Mouse (Mus musculus): ENCODE results near the gene Mthfd2l. TPM values are rescaled to one million over a fixed set of nuclear protein-coding genes. Genes with fewer than 3 reads are reported as not detected.

The Mthfd2l gene
- 1.6 TPM for polyA plus RNA-seq (2017; shearing (Covaris generic))

GRCm38 (mm10) chr5:90930971-90931851 lies at the start of gene Mthfd2l:
TSS of gene Mthfd2l (plus strand) at chr5:90931117.

GRCm38 (mm10) chr5:90890519-90891463 lies 40.1 kb upstream of the Mthfd2l start, which contains the start of gene Cxcl1:
TSS of gene Cxcl1 (plus strand) at chr5:90891241.

GRCm38 (mm10) chr5:90903339-90904020 lies 27.4 kb upstream of the Mthfd2l start, which contains the start of gene Cxcl2:
TSS of gene Cxcl2 (plus strand) at chr5:90903871.

GRCm38 (mm10) chr5:91027164-91027563 lies 96.2 kb downstream of the Mthfd2l start, which contains the start of gene Epgn:
TSS of gene Epgn (plus strand) at chr5:91027464.

Other genes starting within 250 kb of the Mthfd2l start
- not detected for gene Cxcl5, start 171.8 kb upstream of the Mthfd2l start, polyA plus RNA-seq (2017; shearing (Covaris generic))
- not detected for gene Ppbp, start 162.6 kb upstream of the Mthfd2l start, polyA plus RNA-seq (2017; shearing (Covaris generic))
- not detected for gene Pf4, start 158.7 kb upstream of the Mthfd2l start, polyA plus RNA-seq (2017; shearing (Covaris generic))
- 1.4 TPM for gene Cxcl3, start 145.0 kb upstream of the Mthfd2l start, polyA plus RNA-seq (2017; shearing (Covaris generic))
- not detected for gene Cxcl15, start 136.6 kb upstream of the Mthfd2l start, polyA plus RNA-seq (2017; shearing (Covaris generic))
- gene Cxcl1, start 39.9 kb upstream of the Mthfd2l start, polyA plus RNA-seq (2017; shearing (Covaris generic)), result not detected
- gene Cxcl2, start 27.2 kb upstream of the Mthfd2l start, polyA plus RNA-seq (2017; shearing (Covaris generic)), result 1.8 TPM
- gene Epgn, start 96.3 kb downstream of the Mthfd2l start, polyA plus RNA-seq (2017; shearing (Covaris generic)), result not detected
- not detected for gene Ereg, start 143.5 kb downstream of the Mthfd2l start, polyA plus RNA-seq (2017; shearing (Covaris generic))
- 2.2 TPM for gene Areg, start 208.5 kb downstream of the Mthfd2l start, polyA plus RNA-seq (2017; shearing (Covaris generic))

Measured in inflammation-experienced regulatory T-cells, adult 16 weeks (primary cell).